Mouse (Mus musculus): ENCODE measurements around the gene Raet1e.

DNA sequence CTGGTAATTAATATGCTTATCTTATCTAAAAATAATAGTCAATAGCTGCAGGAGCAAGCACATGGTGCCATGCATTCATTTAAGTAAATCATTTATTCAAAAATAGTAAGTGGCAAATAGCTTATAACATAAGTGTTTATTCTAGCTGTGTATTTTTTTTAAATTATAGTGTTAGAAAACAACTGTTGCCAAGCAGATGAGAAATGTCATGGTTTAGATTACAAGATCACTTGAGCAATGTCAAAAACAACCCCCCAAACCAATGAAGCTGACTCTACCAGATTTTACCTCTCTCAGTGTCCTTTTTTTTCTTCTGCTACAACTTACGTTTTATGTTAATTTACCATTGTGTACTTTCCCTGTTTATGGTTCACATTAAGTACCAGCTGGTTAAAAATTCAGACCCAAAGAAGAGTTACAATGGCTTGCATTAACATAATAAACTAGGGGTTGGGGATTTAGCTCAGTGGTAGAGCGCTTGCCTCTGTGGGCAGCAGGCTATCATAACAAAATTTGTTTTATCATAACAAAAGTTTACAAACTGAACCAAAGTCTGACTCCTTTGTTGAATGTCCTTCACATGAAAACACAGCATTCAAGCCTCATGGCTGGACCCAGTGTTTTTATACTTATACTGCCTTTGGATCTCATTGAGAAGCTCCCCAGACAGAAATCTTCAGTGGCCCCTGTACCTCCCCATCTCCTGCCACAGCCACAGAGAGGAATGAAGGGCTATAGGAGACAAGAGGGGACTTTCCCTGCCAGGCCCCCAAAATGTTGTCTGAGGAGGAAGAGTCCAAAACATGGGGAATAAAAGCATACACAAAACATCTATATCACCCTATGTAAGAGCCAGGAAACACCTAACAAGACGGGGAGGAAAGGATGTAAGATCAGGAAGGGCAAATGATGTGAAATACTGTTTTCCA is 3.2 kb upstream of the Raet1e start:
- TF ChIP-seq CTCF (IDR thresholded peaks at IDR 0.05 in 2 of 3, conservative IDR thresholded peaks at IDR 0.05 in 1 of 3; ENCODE audit: control insufficient read depth in 1 of 3, insufficient read depth in 1 of 3, low read depth in 2 of 3, low read length in 3 of 3, poor library complexity in 1 of 3, severe bottlenecking in 1 of 3) (no peak), JUND (IDR thresholded peaks at IDR 0.05; ENCODE audit: low read depth, low read length) (no peak), GATA1 (IDR thresholded peaks at IDR 0.05; ENCODE audit: low read depth, low read length) (no peak), USF2 (IDR thresholded peaks at IDR 0.05; ENCODE audit: borderline replicate concordance in 1 of 2, insufficient read depth in 1 of 2, low read depth in 1 of 2, low read length in 2 of 2) (no peak), POLR2A (IDR thresholded peaks at IDR 0.05; ENCODE audit: control insufficient read depth in 1 of 2, insufficient read depth in 1 of 2, low read depth in 1 of 2, low read length in 2 of 2, poor library complexity in 1 of 2) (no peak), MXI1 (IDR thresholded peaks at IDR 0.05; ENCODE audit: low read depth, low read length) (no peak)

All from MEL (cell line).